Mouse (Mus musculus) lung, adult 2 months (tissue): ENCODE results near the gene Mcat. TPM values are rescaled to one million over a fixed set of nuclear protein-coding genes. Genes with fewer than 3 reads are reported as not detected.
"Not testable (repeated sequence)": the region's sequence is repeated elsewhere in the genome, so short reads cannot be mapped to it uniquely, and the experiment has no call there.

Experiments
- DNase-seq: peaks from one replicate; pipeline ENCODE4 v3.0.0; 2022
- H3K4me1 ChIP-seq: fragments of 200-500 bp; 2 replicates; pipeline ENCODE4 v1.6.1; 2011; ENCODE audit warnings: low read length; ENCODE audit not compliant: control insufficient read depth, insufficient read depth
- H3K4me3 ChIP-seq: fragments of 200-500 bp; replicated peaks from 2 replicates; pipeline ENCODE3; 2011; ENCODE audit warnings: low read depth, mild to moderate bottlenecking, control low read depth, low read length; ENCODE audit errors: extremely low read depth
- CTCF ChIP-seq: fragments of 200-500 bp; IDR thresholded peaks from 2 replicates; pipeline ENCODE4 v1.5.1; 2011; ENCODE audit warnings: mild to moderate bottlenecking, low read length, control low read depth; ENCODE audit not compliant: insufficient read depth
- POLR2A ChIP-seq: fragments of 200-500 bp; IDR thresholded peaks from 2 replicates; pipeline ENCODE4 v1.6.1; 2011; ENCODE audit warnings: low read depth, mild to moderate bottlenecking, control low read depth, low read length, borderline replicate concordance; ENCODE audit errors: extremely low read depth
- WGBS: fragments of 180-500 bp; shearing (Covaris S2); methylation state at CpG from one replicate; pipeline ENCODE4 v1.1.7; 2018; 5-methylcytosine and 5-hydroxymethylcytosine counted together
- polyA plus RNA-seq: library from polyadenylated mRNA; depleted of rRNA; stranded (reverse); fragments of >200 nt; gene quantifications from 2 replicates; pipeline ENCODE4 v1.2.3, GENCODE M21; 2012

The Mcat gene
- polyA plus RNA-seq, 1 experiment = 17.9 TPM

- DNase-seq = no peak
- TF ChIP-seq POLR2A (no peak), CTCF (no peak)
- Histone ChIP-seq H3K4me3 (no peak overlapping the region), H3K4me1 (no peaks in the 10 kb centered on the region)
- WGBS = 81% methylated on average over 6 of the region's 6 CpGs
These were observed 42.7 kb downstream of the Mcat start for GRCm38 (mm10) chr15:83520861-83521382.

DNA sequence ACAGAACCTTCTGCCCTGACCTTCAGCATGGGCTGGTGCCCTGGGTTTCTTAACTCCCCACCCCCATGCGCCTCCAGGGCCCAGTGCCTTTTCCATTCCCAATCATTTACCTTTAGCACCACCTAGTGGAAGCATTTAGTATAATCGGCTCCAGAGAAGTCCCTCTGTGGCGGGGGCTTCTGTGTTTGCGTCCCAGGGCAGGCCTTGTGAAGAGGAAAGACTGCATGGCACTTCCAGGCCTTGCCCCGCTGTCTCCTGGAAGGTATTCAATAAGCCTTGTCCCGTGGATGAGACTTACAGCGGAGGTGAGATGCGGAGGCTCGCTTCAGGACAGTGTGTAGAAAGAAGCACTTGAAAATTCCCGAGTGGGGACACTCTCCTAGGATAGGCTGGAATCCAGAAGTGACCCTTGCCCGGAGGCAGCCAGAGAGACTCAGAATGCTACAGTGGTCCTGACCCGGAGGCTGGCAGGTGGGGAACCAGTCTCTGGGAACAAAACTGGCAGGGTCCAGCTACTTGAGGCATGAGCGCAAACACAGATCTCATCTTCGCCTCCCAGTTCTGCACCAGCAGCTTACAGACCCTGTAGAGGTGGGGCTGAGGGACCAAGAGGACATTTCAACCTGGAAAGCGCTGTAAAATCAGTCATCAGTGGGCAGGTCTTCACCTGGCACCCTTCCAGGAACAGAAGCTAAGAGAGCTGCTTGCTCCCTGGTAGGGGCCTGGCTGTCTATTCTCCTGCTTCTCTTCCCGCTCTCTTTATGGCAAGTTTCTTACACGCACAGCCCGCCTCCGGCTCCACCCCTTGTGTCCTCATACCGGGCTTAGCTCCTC, 45.2 kb downstream of the Mcat start:
- WGBS = 32% methylated on average over 20 of the region's 20 CpGs
- DNase-seq = peak; percentile 58
- Histone ChIP-seq H3K4me1 (no peaks in the 10 kb centered on the region), H3K4me3 (no peak overlapping the region)
- peak; percentile 70 for TF ChIP-seq CTCF
- TF ChIP-seq POLR2A = no peak

- no peaks in the 10 kb centered on the region for H3K4me1 ChIP-seq
- H3K4me3 ChIP-seq = no peak overlapping the region
- no peak for DNase-seq
- WGBS = 58% methylated on average over 5 of the region's 5 CpGs
- TF ChIP-seq CTCF (no peak), POLR2A (no peak)
These were observed 48.6 kb downstream of the Mcat start for GRCm38 (mm10) chr15:83515018-83515417.

GRCm38 (mm10) chr15:83512489-83513281, 50.9 kb downstream of the Mcat start:
- Histone ChIP-seq H3K4me3 (no peak overlapping the region), H3K4me1 (no peaks in the 10 kb centered on the region)
- WGBS = 64% methylated on average over 13 of the region's 13 CpGs
- TF ChIP-seq CTCF (no peak), POLR2A (no peak)
- no peak for DNase-seq

GRCm38 (mm10) chr15:83510805-83511405, 52.7 kb downstream of the Mcat start, which contains the start of gene Ttll1:
TSS of gene Ttll1 (minus strand) at chr15:83510893.
- 8% methylated on average over 41 of the region's 41 CpGs for WGBS
- DNase-seq = peak; percentile 93

DNA sequence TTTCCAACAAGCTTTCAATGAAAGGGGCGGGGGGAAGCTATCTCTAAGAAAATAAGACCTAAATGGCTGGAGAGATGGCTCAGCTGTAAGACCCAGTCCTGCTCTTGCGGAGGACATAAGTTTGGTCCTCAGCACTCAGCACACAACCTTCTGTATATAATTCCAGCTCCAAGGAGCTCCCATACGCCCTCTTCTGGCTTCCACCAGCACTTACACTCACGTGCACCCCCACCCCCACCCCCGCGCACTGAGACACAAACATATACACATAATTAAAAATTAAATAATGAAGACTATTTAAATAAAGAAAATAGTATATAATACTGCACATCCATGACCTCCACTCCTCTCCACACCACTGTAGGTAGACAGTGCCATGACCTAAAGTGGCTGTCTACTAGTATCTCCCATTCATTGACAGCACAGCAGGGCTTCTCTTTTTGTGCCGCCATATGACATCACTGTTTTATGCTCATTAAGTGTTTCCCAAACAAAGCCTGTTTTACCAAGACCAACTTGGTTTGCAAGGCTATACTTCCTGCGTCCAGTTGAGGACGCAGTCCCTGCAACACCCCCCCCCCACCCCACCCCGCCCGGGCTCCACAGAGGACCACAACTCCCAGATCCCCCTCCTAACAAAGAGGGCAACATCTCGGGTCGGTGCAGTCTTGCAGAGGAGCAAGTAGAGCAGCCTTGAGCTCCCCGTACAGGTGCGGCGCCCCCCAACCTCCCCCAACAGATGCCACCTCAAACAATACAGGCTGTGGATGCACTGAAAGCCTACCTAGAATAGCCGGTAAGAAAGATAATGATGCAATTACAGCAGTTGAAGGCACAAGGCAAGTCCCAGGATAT, 53.4 kb downstream of the Mcat start:
- Histone ChIP-seq H3K4me1 (no peaks in the 10 kb centered on the region), H3K4me3 (peak overlapping the region; percentile 62)
- TF ChIP-seq CTCF (no peak), POLR2A (no peak)
- WGBS = 26% methylated on average over 17 of the region's 17 CpGs
- no peak for DNase-seq

More at GRCm38 (mm10) chr15:83510805-83511405, 52.7 kb downstream of the Mcat start, which contains the start of gene Ttll1:
- Histone ChIP-seq H3K4me1 (no peaks in the 10 kb centered on the region), H3K4me3 (peak within 1 kb of the TSS; percentile 62)
- peak; percentile 77; the same call in 1 of the 2 replicates for TF ChIP-seq POLR2A
- TF ChIP-seq CTCF = no peak

GRCm38 (mm10) chr15:83501483-83501882, 62.1 kb downstream of the Mcat start:
- not testable (repeated sequence) for H3K4me1 ChIP-seq, H3K4me3 ChIP-seq, DNase-seq
- WGBS = 73% methylated on average over 6 of the region's 6 CpGs

GRCm38 (mm10) chr15:83500352-83500751, 63.2 kb downstream of the Mcat start:
- no peaks in the 10 kb centered on the region for H3K4me1 ChIP-seq
- 60% methylated on average over 3 of the region's 3 CpGs for WGBS
- DNase-seq = peak; percentile 53
- peak; percentile 63 for TF ChIP-seq CTCF
- no peak for TF ChIP-seq POLR2A
- no peak overlapping the region for H3K4me3 ChIP-seq
